Mouse (Mus musculus): ENCODE measurements at regions not wholly inside any gene's neighbourhood (a gene's known extent, or its start where the extent isn't known, plus 50 kb on each side); places are given as distances from the start of the nearest gene placed in this dataset.

GRCm38 (mm10) chr17:45828843-45829242 is 95.2 kb upstream of the 1600014C23Rik start:
- peaks cover 74% of the 10 kb centered on the region for H3K27me3 ChIP-seq (replicated peaks)
- no peak overlapping the region for H3K4me2 ChIP-seq (ENCODE audit: insufficient read depth, low read depth, poor library complexity, severe bottlenecking)
- TF ChIP-seq NELFE (IDR thresholded peaks at IDR 0.05; ENCODE audit: low read depth, low read length) (no peak), KAT2A (IDR thresholded peaks at IDR 0.05; ENCODE audit: insufficient replicate concordance, low read length) (no peak), ETS1 (conservative IDR thresholded peaks at IDR 0.05; ENCODE audit: low read depth, low read length) (no peak), SMC3 (IDR thresholded peaks at IDR 0.05; ENCODE audit: low read depth, low read length) (no peak)
- peaks cover 33% of the 10 kb centered on the region for H3K9me3 ChIP-seq (replicated peaks; ENCODE audit: low read length)
- H3K27ac ChIP-seq (ENCODE audit: insufficient read depth, low read depth), result no peak overlapping the region
- dilution Hi-C loops (cut with MboI; ENCODE audit: extremely low pct_ligation_motif_present, extremely low pct_unique_long_range_greater_than_20kb, low sequenced_read_pairs) (no loop called here), in situ Hi-C loops (cut with MboI; ENCODE audit: low pct_ligation_motif_present, low pct_unique_long_range_greater_than_20kb, low sequenced_read_pairs) (no loop called here)
- no peak overlapping the region for H3K4me3 ChIP-seq (replicated peaks in 1 of 3; ENCODE audit: low read depth in 2 of 3, low read length in 2 of 3, poor library complexity in 1 of 3)
- H3K4me1 ChIP-seq (ENCODE audit: control insufficient read depth in 1 of 2, insufficient read depth in 2 of 2), result no peaks in the 10 kb centered on the region; a peak in 1 of 4 replicates
- no peaks in the 10 kb centered on the region for H3K79me2 ChIP-seq (replicated peaks; ENCODE audit: control insufficient read depth, extremely low read depth, insufficient read depth, poor library complexity, severe bottlenecking)
- H3K36me3 ChIP-seq (replicated peaks in 1 of 2; ENCODE audit: control insufficient read depth in 1 of 2, insufficient read depth in 1 of 2, low read length in 1 of 2), result no peaks in the 10 kb centered on the region
- DNase-seq (ENCODE audit: extremely low read depth), result no peak
- no peak overlapping the region for H3K9ac ChIP-seq (ENCODE audit: insufficient read depth, low read depth)

DNA sequence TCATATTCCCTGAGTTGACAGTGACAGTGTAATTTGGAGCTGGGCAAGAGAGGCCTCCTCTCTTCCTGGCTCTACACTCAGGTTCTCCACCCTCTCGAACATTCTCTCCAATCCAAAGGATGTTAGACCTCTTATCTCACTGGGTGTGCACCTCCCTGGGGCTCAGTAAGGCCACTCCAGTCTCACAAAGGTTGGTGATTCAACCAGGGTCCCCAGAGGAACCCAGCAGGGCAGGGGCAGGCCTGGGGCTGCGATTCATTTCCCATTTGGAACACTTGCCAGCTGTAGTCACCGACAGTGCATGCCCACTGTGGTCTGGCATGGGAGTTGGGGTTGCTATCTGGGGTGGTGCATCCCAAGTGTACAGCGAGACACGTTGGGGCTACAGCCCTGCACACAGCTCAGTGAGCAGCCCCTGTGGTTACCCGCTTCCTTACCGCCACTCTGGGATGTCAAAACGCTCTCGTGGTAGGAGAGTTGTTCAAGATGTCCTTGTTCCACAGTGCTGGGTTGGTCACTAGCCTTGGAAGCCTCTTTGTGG is 94.7 kb upstream of the 1600014C23Rik start:
- DNase-seq (ENCODE audit: extremely low read depth), result no peak
- no peaks in the 10 kb centered on the region for H3K79me2 ChIP-seq (replicated peaks; ENCODE audit: control insufficient read depth, extremely low read depth, insufficient read depth, poor library complexity, severe bottlenecking)
- H3K27ac ChIP-seq (ENCODE audit: insufficient read depth, low read depth), result no peak overlapping the region
- H3K4me1 ChIP-seq (ENCODE audit: control insufficient read depth in 1 of 2, insufficient read depth in 2 of 2), result no peaks in the 10 kb centered on the region; a peak in 1 of 4 replicates
- H3K4me3 ChIP-seq (replicated peaks in 1 of 3; ENCODE audit: low read depth in 2 of 3, low read length in 2 of 3, poor library complexity in 1 of 3), result no peak overlapping the region
- peaks cover 78% of the 10 kb centered on the region for H3K27me3 ChIP-seq (replicated peaks)
- dilution Hi-C loops (cut with MboI; ENCODE audit: extremely low pct_ligation_motif_present, extremely low pct_unique_long_range_greater_than_20kb, low sequenced_read_pairs), result no loop called here
- in situ Hi-C loops (cut with MboI; ENCODE audit: low pct_ligation_motif_present, low pct_unique_long_range_greater_than_20kb, low sequenced_read_pairs), result no loop called here
- peaks cover 33% of the 10 kb centered on the region for H3K9me3 ChIP-seq (replicated peaks; ENCODE audit: low read length)
- no peak overlapping the region for H3K4me2 ChIP-seq (ENCODE audit: insufficient read depth, low read depth, poor library complexity, severe bottlenecking)
- no peaks in the 10 kb centered on the region for H3K36me3 ChIP-seq (replicated peaks in 1 of 2; ENCODE audit: control insufficient read depth in 1 of 2, insufficient read depth in 1 of 2, low read length in 1 of 2)
- H3K9ac ChIP-seq (ENCODE audit: insufficient read depth, low read depth), result no peak overlapping the region
- no peak for TF ChIP-seq GABPA (IDR thresholded peaks at IDR 0.05; ENCODE audit: insufficient replicate concordance, low read depth, low read length)
- no peak for TF ChIP-seq NRF1 (IDR thresholded peaks at IDR 0.05; ENCODE audit: low read depth, low read length)
- no peak for TF ChIP-seq ZC3H11A (IDR thresholded peaks at IDR 0.05; ENCODE audit: low read depth, low read length)
- TF ChIP-seq PAX5 (IDR thresholded peaks at IDR 0.05; ENCODE audit: low read length), result no peak
- no peak for TF ChIP-seq RAD21 (IDR thresholded peaks at IDR 0.05; ENCODE audit: low read depth, low read length)
- TF ChIP-seq ELF1 (IDR thresholded peaks at IDR 0.05; ENCODE audit: low read depth, low read length), result no peak
- TF ChIP-seq MYC (IDR thresholded peaks at IDR 0.05; ENCODE audit: low read depth, low read length), result no peak
- no peak for TF ChIP-seq E2F4 (IDR thresholded peaks at IDR 0.05; ENCODE audit: insufficient replicate concordance, low read depth, low read length)
- no peak for TF ChIP-seq RCOR1 (conservative IDR thresholded peaks at IDR 0.05; ENCODE audit: low read depth, low read length)
- no peak for TF ChIP-seq MAFK (IDR thresholded peaks at IDR 0.05; ENCODE audit: insufficient replicate concordance, low read length)
- no peak for TF ChIP-seq POLR2A (IDR thresholded peaks at IDR 0.05; ENCODE audit: low read depth, low read length)
- TF ChIP-seq HCFC1 (IDR thresholded peaks at IDR 0.05; ENCODE audit: low read depth, low read length), result no peak
- no peak for TF ChIP-seq KAT2A (IDR thresholded peaks at IDR 0.05; ENCODE audit: insufficient replicate concordance, low read length)
- TF ChIP-seq CTCF (conservative IDR thresholded peaks at IDR 0.05 in 1 of 2, IDR thresholded peaks at IDR 0.05 in 1 of 2; ENCODE audit: low read depth in 2 of 2, low read length in 2 of 2), result no peak
- no peak for TF ChIP-seq MAX (IDR thresholded peaks at IDR 0.05; ENCODE audit: low read length)
- no peak for TF ChIP-seq POLR2AphosphoS2 (IDR thresholded peaks at IDR 0.05; ENCODE audit: low read depth, low read length)
- no peak for TF ChIP-seq CHD2 (IDR thresholded peaks at IDR 0.05; ENCODE audit: low read length)
- TF ChIP-seq TBP (conservative IDR thresholded peaks at IDR 0.05; ENCODE audit: low read depth, low read length), result no peak
- TF ChIP-seq JUN (IDR thresholded peaks at IDR 0.05; ENCODE audit: insufficient read depth, low read depth, low read length), result no peak

All from CH12.LX (cell line).